In the genomic region with DNA sequence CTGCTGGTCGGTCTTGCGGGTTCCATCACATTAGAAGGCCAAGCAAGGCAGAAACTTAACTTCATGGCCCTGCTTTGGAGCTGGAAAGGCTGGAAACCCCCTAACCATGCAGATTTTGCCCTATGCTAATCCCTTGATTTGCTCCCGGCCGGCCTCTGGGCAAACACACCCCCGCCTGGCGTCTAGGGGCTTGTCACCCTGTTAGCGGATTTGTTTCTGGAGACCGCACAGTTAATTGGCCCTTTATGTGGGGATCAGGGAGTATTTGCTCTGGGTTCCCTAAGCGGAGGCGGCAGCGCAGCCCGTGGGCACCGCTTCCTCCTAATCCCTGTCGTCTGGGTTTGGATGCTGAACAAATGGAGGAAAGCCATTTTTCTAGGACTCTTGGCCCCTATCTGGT, we compare ENCODE assay signal across 24 mouse cellular contexts. TPM values are rescaled to one million over a fixed set of nuclear protein-coding genes. Genes with fewer than 3 reads are reported as not detected.
DNase-seq lines count a peak whose midpoint lies in the region; ATAC-seq lines count a peak whose summit lies in the region.
"Had no signal": no experiment of that assay in that cellular context is flagged by ENCODE, and none has a peak within 500 bp of the region (broad histone marks: within the 10 kb centered on the region; RNA-seq: fewer than 3 reads in every experiment).

No protein-coding gene starts in this region.

- no peaks in the 10 kb centered on the region for H3K36me3 ChIP-seq in neural tube, embryonic 15.5 days
- no peaks in the 10 kb centered on the region for H3K36me3 ChIP-seq in midbrain, embryonic 12.5 days
- no peaks in the 10 kb centered on the region for H3K36me3 ChIP-seq in neural tube, embryonic 12.5 days
- H3K36me3 ChIP-seq: heart, embryonic 10.5 days; kidney, embryonic 15.5 days; limb, embryonic 12.5 days; liver, embryonic 12.5 days had no signal

- ATAC-seq in neural tube, embryonic 15.5 days (ENCODE audit: low FRiP score): no peak
- ATAC-seq in midbrain, embryonic 12.5 days (ENCODE audit: low FRiP score, low read depth): peak; percentile 17
- ATAC-seq in neural tube, embryonic 12.5 days (ENCODE audit: low FRiP score, low read depth): no peak
- ATAC-seq: hindbrain, postnatal 0 days; intestine, postnatal 0 days; liver, embryonic 12.5 days had no signal

- H3K9ac ChIP-seq in neural tube, embryonic 15.5 days (replicated peaks): no peak overlapping the region
- H3K9ac ChIP-seq in midbrain, embryonic 12.5 days (replicated peaks): no peak overlapping the region
- no peak overlapping the region for H3K9ac ChIP-seq in neural tube, embryonic 12.5 days
- H3K9ac ChIP-seq: kidney, embryonic 15.5 days; limb, embryonic 12.5 days; liver, embryonic 12.5 days had no signal

- no peak overlapping the region for H3K27ac ChIP-seq in neural tube, embryonic 15.5 days (replicated peaks)
- H3K27ac ChIP-seq in midbrain, embryonic 12.5 days (replicated peaks): no peak overlapping the region
- no peak overlapping the region for H3K27ac ChIP-seq in neural tube, embryonic 12.5 days
- H3K27ac ChIP-seq: heart, embryonic 10.5 days; hindbrain, postnatal 0 days; kidney, embryonic 15.5 days; left cerebral cortex, adult 2 months; limb, embryonic 12.5 days; liver, embryonic 12.5 days had no signal

- intact Hi-C loops in heart, postnatal 25 days (cut with DNase I): loop anchor here (5.0 kb wide), 1 partner anchor 497 kb away; no protein-coding TSS in a partner anchor

- H3K4me1 ChIP-seq in neural tube, embryonic 15.5 days: peaks cover 37% of the 10 kb centered on the region
- H3K4me1 ChIP-seq in midbrain, embryonic 12.5 days: peaks cover 43% of the 10 kb centered on the region
- H3K4me1 ChIP-seq in neural tube, embryonic 12.5 days: peaks cover 7% of the 10 kb centered on the region
- H3K4me1 ChIP-seq: liver, embryonic 12.5 days had no signal

- WGBS in neural tube, embryonic 15.5 days: 4% methylated on average over 14 of the region's 14 CpGs
- WGBS in midbrain, embryonic 12.5 days: under 1% methylated on average over 14 of the region's 14 CpGs
- 2% methylated on average over 14 of the region's 14 CpGs for WGBS in neural tube, embryonic 12.5 days

- H3K4me2 ChIP-seq in neural tube, embryonic 15.5 days: no peak overlapping the region
- H3K4me2 ChIP-seq in midbrain, embryonic 12.5 days (replicated peaks): 0 out of 2 replicates have a peak overlapping the region, but pooled peaks have one; percentile 4
- peak overlapping the region; percentile 22 for H3K4me2 ChIP-seq in neural tube, embryonic 12.5 days (replicated peaks)
- H3K4me2 ChIP-seq: kidney, embryonic 15.5 days; limb, embryonic 12.5 days; liver, embryonic 12.5 days had no signal

- H3K9me3 ChIP-seq in neural tube, embryonic 15.5 days (replicated peaks): no peaks in the 10 kb centered on the region
- no peaks in the 10 kb centered on the region for H3K9me3 ChIP-seq in midbrain, embryonic 12.5 days
- H3K9me3 ChIP-seq in neural tube, embryonic 12.5 days: no peaks in the 10 kb centered on the region
- H3K9me3 ChIP-seq: heart, embryonic 10.5 days; kidney, embryonic 15.5 days; limb, embryonic 12.5 days; liver, embryonic 12.5 days had no signal

- peaks cover 55% of the 10 kb centered on the region for H3K27me3 ChIP-seq in neural tube, embryonic 15.5 days (replicated peaks)
- H3K27me3 ChIP-seq in midbrain, embryonic 12.5 days: peaks cover 89% of the 10 kb centered on the region
- H3K27me3 ChIP-seq in neural tube, embryonic 12.5 days (replicated peaks): peaks cover 60% of the 10 kb centered on the region

- DNase-seq in heart, adult 11 months: peak; percentile 53
- no peak for DNase-seq in heart, postnatal 25 days (ENCODE audit: low spot score)
- peak; percentile 31 for DNase-seq in neural tube, embryonic 10.5 days (ENCODE audit: extremely low spot score, low spot score)
- DNase-seq in adrenal gland, postnatal 10 days: no peak
- DNase-seq: cerebellum, adult 9-10 months; kidney, postnatal 4 days; layer of hippocampus, adult 9-11 months; lung, adult 2 months; lung, postnatal 4 days; thymus, postnatal 14 days had no signal

- no peak overlapping the region for H3K4me3 ChIP-seq in neural tube, embryonic 15.5 days (replicated peaks)
- no peak overlapping the region for H3K4me3 ChIP-seq in midbrain, embryonic 12.5 days
- no peak overlapping the region for H3K4me3 ChIP-seq in neural tube, embryonic 12.5 days
- H3K4me3 ChIP-seq: heart, embryonic 10.5 days; kidney, embryonic 15.5 days; left cerebral cortex, adult 2 months; limb, embryonic 12.5 days; liver, embryonic 12.5 days had no signal

RNA-seq across cellular contexts. Expression of a gene that starts 1.9 kb away (rescaled TPM):
- not detected for total RNA-seq in heart, postnatal 25 days (2021)
- 4.8 and 8.7 TPM in 2 replicates for polyA plus RNA-seq in neural tube, embryonic 15.5 days (2015; fragmentation: Nextera tagmentation; extraction: Ambion mirVana)
- polyA plus RNA-seq in midbrain, embryonic 12.5 days (2016; fragmentation: Nextera tagmentation; extraction: Ambion mirVana): 52.2 and 65.0 TPM in 2 replicates
- polyA plus RNA-seq in neural tube, embryonic 12.5 days (2016; fragmentation: Nextera tagmentation; extraction: Ambion mirVana): 124 and 127 TPM in 2 replicates
- total RNA-seq in adrenal gland, postnatal 10 days (2021): under 1 TPM; 0.45 to 0.72 TPM
- total RNA-seq: gastrocnemius, adult 18-20 months; gastrocnemius, postnatal 4 days; monocyte, adult 5-6 weeks had no signal
- polyA plus RNA-seq: intestine, postnatal 0 days; limb, embryonic 12.5 days had no signal

RNA-seq across cellular contexts. Expression of a gene that starts 33.2 kb away (rescaled TPM):
- total RNA-seq in heart, postnatal 25 days (2021): 10 to 100 TPM; 29.7 to 30.1 TPM
- polyA plus RNA-seq in neural tube, embryonic 15.5 days (2015; fragmentation: Nextera tagmentation; extraction: Ambion mirVana): 5.4 and 6.2 TPM in 2 replicates
- polyA plus RNA-seq in midbrain, embryonic 12.5 days (2016; fragmentation: Nextera tagmentation; extraction: Ambion mirVana): 6.1 and 6.2 TPM in 2 replicates
- 9.9 and 10.1 TPM in 2 replicates for polyA plus RNA-seq in neural tube, embryonic 12.5 days (2016; fragmentation: Nextera tagmentation; extraction: Ambion mirVana)
- total RNA-seq in adrenal gland, postnatal 10 days (2021): 10 to 100 TPM; 24.9 to 28.4 TPM
- total RNA-seq: monocyte, adult 5-6 weeks had no signal
- polyA plus RNA-seq: C2C12 had no signal

RNA-seq across cellular contexts. Expression of a gene that starts 54.2 kb away (rescaled TPM):
- 1 to 10 TPM; 7.8 to 8.0 TPM for total RNA-seq in heart, postnatal 25 days (2021)
- 27.6 and 30.7 TPM in 2 replicates for polyA plus RNA-seq in neural tube, embryonic 15.5 days (2015; fragmentation: Nextera tagmentation; extraction: Ambion mirVana)
- 45.7 and 53.3 TPM in 2 replicates for polyA plus RNA-seq in midbrain, embryonic 12.5 days (2016; fragmentation: Nextera tagmentation; extraction: Ambion mirVana)
- polyA plus RNA-seq in neural tube, embryonic 12.5 days (2016; fragmentation: Nextera tagmentation; extraction: Ambion mirVana): 49.2 and 49.4 TPM in 2 replicates
- 10 to 100 TPM; 14.7 to 22.5 TPM for total RNA-seq in adrenal gland, postnatal 10 days (2021)

Comparison
In these comparisons a context has a peak if more than half of its experiments do, and no peak if none do; other contexts are left out.
1. DNase-seq: peak in heart, adult 11 months (single experiment) and neural tube, embryonic 10.5 days (single experiment); none in heart, postnatal 25 days (single experiment) and adrenal gland, postnatal 10 days (single experiment).